Mouse (Mus musculus): ENCODE measurements at regions not wholly inside any gene's neighbourhood (a gene's known extent, or its start where the extent isn't known, plus 50 kb on each side); places are given as distances from the start of the nearest gene placed in this dataset.

- DNase-seq (ENCODE audit: extremely low spot score, low spot score), result no peak
Observed at GRCm38 (mm10) chr1:155472112-155472955, 55.1 kb upstream of the Xpr1 start.

GRCm38 (mm10) chr1:155472956-155473646, 55.9 kb upstream of the Xpr1 start:
- peaks cover 37% of the 10 kb centered on the region for H3K4me1 ChIP-seq
- H3K27me3 ChIP-seq (ENCODE audit: poor library complexity, severe bottlenecking), result peaks cover 3% of the 10 kb centered on the region; the same call in 1 of the 2 replicates
- no peak for DNase-seq (ENCODE audit: extremely low spot score, low spot score)
- no peaks in the 10 kb centered on the region for H3K9me3 ChIP-seq
- H3K4me3 ChIP-seq, result no peak overlapping the region
- no peak overlapping the region for H3K27ac ChIP-seq
- no peaks in the 10 kb centered on the region for H3K36me3 ChIP-seq (replicated peaks)
- 54% methylated on average over 5 of the region's 5 CpGs for WGBS

More at GRCm38 (mm10) chr1:155472112-155472955, 55.1 kb upstream of the Xpr1 start:
- Histone ChIP-seq H3K27ac (no peak overlapping the region), H3K9me3 (no peaks in the 10 kb centered on the region), H3K4me3 (no peak overlapping the region), H3K27me3 (ENCODE audit: poor library complexity, severe bottlenecking) (peaks cover 3% of the 10 kb centered on the region; the same call in 1 of the 2 replicates), H3K4me1 (peaks cover 37% of the 10 kb centered on the region), H3K36me3 (replicated peaks) (no peaks in the 10 kb centered on the region)
- 77% methylated on average over 11 of the region's 11 CpGs for WGBS

GRCm38 (mm10) chr1:155474973-155475372, 57.8 kb upstream of the Xpr1 start:
- WGBS, result 57% methylated on average over 2 of the region's 2 CpGs
- no peak for DNase-seq (ENCODE audit: extremely low spot score, low spot score)
- H3K4me3 ChIP-seq, result no peak overlapping the region

DNA sequence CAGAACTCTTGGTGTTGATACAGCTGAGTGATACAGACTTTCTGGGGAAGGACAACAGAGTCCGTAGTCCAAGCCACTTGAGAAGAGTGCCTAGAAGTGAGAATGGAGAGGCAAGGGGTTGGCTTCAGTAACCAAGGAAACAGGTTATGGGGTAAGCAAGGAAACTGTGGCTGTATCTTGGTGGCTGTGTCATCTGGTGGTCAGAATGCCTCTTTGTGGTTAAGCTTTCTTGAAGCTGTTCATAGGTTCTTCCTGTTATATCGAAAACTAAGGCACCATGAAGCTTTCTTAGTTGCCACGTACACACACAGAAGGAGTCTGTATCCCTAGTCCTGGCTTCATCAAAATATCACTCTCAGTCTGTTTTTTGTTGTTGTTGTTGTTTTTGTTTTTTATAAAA, 59.0 kb upstream of the Xpr1 start:
- Histone ChIP-seq H3K4me1 (peaks cover 35% of the 10 kb centered on the region), H3K27ac (no peak overlapping the region), H3K27me3 (ENCODE audit: poor library complexity, severe bottlenecking) (peaks cover 12% of the 10 kb centered on the region; the same call in 1 of the 2 replicates), H3K4me3 (no peak overlapping the region), H3K36me3 (replicated peaks) (no peaks in the 10 kb centered on the region), H3K9me3 (no peaks in the 10 kb centered on the region)
- DNase-seq (ENCODE audit: extremely low spot score, low spot score), result no peak
- 89% methylated on average over 3 of the region's 3 CpGs for WGBS

More at GRCm38 (mm10) chr1:155474973-155475372, 57.8 kb upstream of the Xpr1 start:
- Histone ChIP-seq H3K9me3 (no peaks in the 10 kb centered on the region), H3K27me3 (ENCODE audit: poor library complexity, severe bottlenecking) (peaks cover 11% of the 10 kb centered on the region; the same call in 1 of the 2 replicates), H3K36me3 (replicated peaks) (no peaks in the 10 kb centered on the region), H3K4me1 (peaks cover 37% of the 10 kb centered on the region), H3K27ac (no peak overlapping the region)

- H3K9me3 ChIP-seq, result no peaks in the 10 kb centered on the region
- WGBS, result 73% methylated on average over 9 of the region's 9 CpGs
- DNase-seq (ENCODE audit: extremely low spot score, low spot score), result no peak
Observed at GRCm38 (mm10) chr1:155482148-155482547, 64.9 kb upstream of the Xpr1 start.

GRCm38 (mm10) chr1:155482760-155483159, 65.5 kb upstream of the Xpr1 start:
- Histone ChIP-seq H3K27me3 (ENCODE audit: poor library complexity, severe bottlenecking) (peaks cover 24% of the 10 kb centered on the region; the same call in 1 of the 2 replicates), H3K36me3 (replicated peaks) (no peaks in the 10 kb centered on the region), H3K4me1 (peaks cover 12% of the 10 kb centered on the region), H3K4me3 (no peak overlapping the region), H3K9me3 (no peaks in the 10 kb centered on the region), H3K27ac (no peak overlapping the region)
- DNase-seq (ENCODE audit: extremely low spot score, low spot score), result no peak
- 77% methylated on average over 5 of the region's 5 CpGs for WGBS

More at GRCm38 (mm10) chr1:155482148-155482547, 64.9 kb upstream of the Xpr1 start:
- H3K4me3 ChIP-seq, result no peak overlapping the region
- H3K4me1 ChIP-seq, result peaks cover 12% of the 10 kb centered on the region
- H3K27me3 ChIP-seq (ENCODE audit: poor library complexity, severe bottlenecking), result peaks cover 24% of the 10 kb centered on the region; the same call in 1 of the 2 replicates
- no peaks in the 10 kb centered on the region for H3K36me3 ChIP-seq (replicated peaks)
- no peak overlapping the region for H3K27ac ChIP-seq

GRCm38 (mm10) chr1:155483693-155484092, 66.5 kb upstream of the Xpr1 start:
- no peaks in the 10 kb centered on the region for H3K9me3 ChIP-seq
- 85% methylated on average over 7 of the region's 7 CpGs for WGBS
- peaks cover 13% of the 10 kb centered on the region for H3K4me1 ChIP-seq
- peaks cover 27% of the 10 kb centered on the region for H3K27me3 ChIP-seq (ENCODE audit: poor library complexity, severe bottlenecking)
- H3K36me3 ChIP-seq (replicated peaks), result no peaks in the 10 kb centered on the region
- DNase-seq (ENCODE audit: extremely low spot score, low spot score), result no peak
- H3K4me3 ChIP-seq, result no peak overlapping the region
- no peak overlapping the region for H3K27ac ChIP-seq

DNA sequence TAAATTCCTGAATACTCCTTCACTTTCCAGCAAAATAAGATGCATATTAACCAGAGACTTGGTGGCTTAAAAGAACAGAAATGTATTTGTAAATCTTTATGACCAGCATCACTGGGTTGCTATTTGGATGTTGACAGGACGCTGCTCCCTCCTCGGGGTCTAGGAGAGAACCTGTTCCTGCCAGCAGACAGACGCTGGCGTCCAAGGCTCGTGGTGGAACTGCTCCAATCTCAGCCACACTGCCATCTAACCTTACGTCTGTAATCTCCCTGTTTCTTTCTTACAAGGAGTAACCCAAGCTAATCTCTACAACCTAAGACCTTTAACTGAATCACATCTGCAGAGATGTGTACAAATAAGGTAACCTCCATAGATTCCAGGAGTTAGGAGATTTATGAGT, 70.1 kb upstream of the Acbd6 start:
- no peaks in the 10 kb centered on the region for H3K36me3 ChIP-seq (replicated peaks)
- no peak overlapping the region for H3K27ac ChIP-seq
- WGBS, result 92% methylated on average over 6 of the region's 6 CpGs
- no peak for DNase-seq (ENCODE audit: extremely low spot score, low spot score)
- peaks cover 34% of the 10 kb centered on the region for H3K4me1 ChIP-seq
- no peaks in the 10 kb centered on the region for H3K9me3 ChIP-seq
- no peak overlapping the region for H3K4me3 ChIP-seq
- H3K27me3 ChIP-seq (ENCODE audit: poor library complexity, severe bottlenecking), result peaks cover 37% of the 10 kb centered on the region

DNA sequence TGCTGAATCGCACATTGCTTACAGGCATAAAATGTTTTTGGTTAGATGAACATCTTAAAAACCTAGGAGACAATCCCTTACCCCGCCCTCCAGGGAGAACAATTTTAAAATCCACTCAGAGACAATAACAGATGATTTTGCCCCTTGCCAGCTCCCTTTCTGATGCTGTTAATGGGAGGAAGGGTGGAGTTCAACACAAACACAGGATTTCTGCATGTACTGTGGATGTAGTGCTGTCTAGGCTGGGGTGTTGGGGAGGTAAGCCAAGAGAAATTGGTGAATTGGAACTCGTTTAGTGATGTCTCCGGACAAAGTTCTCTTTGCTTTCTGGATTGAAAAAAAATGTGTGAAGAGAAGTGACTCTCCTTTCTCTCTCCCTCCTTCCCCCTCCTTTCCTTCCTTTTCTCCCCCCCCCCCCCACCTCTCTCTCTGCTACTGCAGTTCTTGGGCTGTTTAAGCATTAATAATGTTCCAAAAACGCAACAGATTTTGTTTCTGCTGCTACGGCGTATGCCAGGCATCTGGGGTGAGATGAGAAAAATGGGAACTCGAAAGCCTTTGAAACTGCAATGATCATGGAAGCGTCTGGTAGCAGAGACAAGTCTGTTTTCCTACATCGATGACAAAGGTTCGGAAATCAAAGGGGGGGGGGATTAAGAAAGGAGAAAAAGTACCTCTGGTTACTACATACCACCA, 68.8 kb upstream of the Acbd6 start:
- 84% methylated on average over 11 of the region's 11 CpGs for WGBS
- Histone ChIP-seq H3K9me3 (no peaks in the 10 kb centered on the region), H3K36me3 (replicated peaks) (no peaks in the 10 kb centered on the region), H3K4me3 (no peak overlapping the region), H3K4me1 (peaks cover 33% of the 10 kb centered on the region), H3K27me3 (ENCODE audit: poor library complexity, severe bottlenecking) (peaks cover 44% of the 10 kb centered on the region), H3K27ac (no peak overlapping the region)
- no peak for DNase-seq (ENCODE audit: extremely low spot score, low spot score)

DNA sequence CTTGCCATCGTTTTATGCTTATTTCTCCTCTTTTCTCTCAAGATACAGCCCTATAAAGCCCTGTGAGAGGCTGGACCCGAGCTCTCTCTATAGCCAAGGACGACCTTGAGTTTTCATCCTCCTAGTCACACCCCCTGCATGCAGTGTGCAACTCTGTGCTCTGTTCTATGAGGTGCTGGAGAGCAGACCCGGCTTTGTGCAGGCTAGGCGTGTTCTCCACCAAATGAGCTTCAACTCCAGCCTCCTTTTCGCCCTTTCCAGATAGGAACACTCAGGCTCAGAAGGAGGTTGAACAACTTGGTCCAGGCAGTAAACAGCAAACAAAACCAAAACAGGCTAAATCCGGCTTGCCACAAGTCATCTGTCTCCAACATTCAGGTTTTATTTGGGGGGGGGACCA, 67.8 kb upstream of the Acbd6 start:
- WGBS, result 65% methylated on average over 7 of the region's 7 CpGs
- Histone ChIP-seq H3K27me3 (ENCODE audit: poor library complexity, severe bottlenecking) (peaks cover 40% of the 10 kb centered on the region), H3K27ac (no peak overlapping the region), H3K9me3 (no peaks in the 10 kb centered on the region), H3K36me3 (replicated peaks) (no peaks in the 10 kb centered on the region), H3K4me3 (no peak overlapping the region), H3K4me1 (peaks cover 33% of the 10 kb centered on the region)
- no peak for DNase-seq (ENCODE audit: extremely low spot score, low spot score)

GRCm38 (mm10) chr1:155491205-155492026, 66.5 kb upstream of the Acbd6 start:
- Histone ChIP-seq H3K27ac (peak overlapping the region; percentile 69), H3K4me1 (peaks cover 33% of the 10 kb centered on the region), H3K36me3 (replicated peaks) (no peaks in the 10 kb centered on the region), H3K27me3 (ENCODE audit: poor library complexity, severe bottlenecking) (peaks cover 40% of the 10 kb centered on the region), H3K4me3 (peak overlapping the region; percentile 31), H3K9me3 (no peaks in the 10 kb centered on the region)
- 40% methylated on average over 24 of the region's 24 CpGs for WGBS
- no peak for DNase-seq (ENCODE audit: extremely low spot score, low spot score)

DNA sequence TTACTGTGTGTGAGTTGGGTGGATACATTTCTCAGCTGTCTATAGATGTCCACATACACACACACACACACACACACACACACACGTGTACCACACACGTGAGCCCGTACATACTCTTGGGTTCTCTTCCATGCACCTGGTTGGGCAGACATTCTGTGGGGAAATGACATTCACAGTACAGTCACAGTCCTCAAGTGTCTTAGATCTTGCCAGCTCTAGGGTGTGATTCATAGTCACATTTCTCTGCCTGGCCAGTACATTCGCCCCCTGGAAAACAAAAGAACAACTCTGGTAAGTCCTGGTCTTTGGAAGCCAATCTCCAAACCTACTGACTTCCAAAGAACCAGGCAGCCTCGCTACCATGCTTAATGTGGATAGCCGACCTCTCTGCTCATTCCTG, 64.6 kb upstream of the Acbd6 start:
- H3K36me3 ChIP-seq (replicated peaks), result no peaks in the 10 kb centered on the region
- H3K4me3 ChIP-seq, result no peak overlapping the region

More for the DNA sequence above, 64.6 kb upstream of the Acbd6 start:
- no peak for DNase-seq (ENCODE audit: extremely low spot score, low spot score)
- WGBS, result 90% methylated on average over 6 of the region's 6 CpGs
- Histone ChIP-seq H3K27me3 (ENCODE audit: poor library complexity, severe bottlenecking) (peaks cover 35% of the 10 kb centered on the region), H3K27ac (no peak overlapping the region), H3K9me3 (no peaks in the 10 kb centered on the region), H3K4me1 (peaks cover 33% of the 10 kb centered on the region)
